Mouse (Mus musculus) lung, adult 2 months (tissue): ENCODE measurements at regions not wholly inside any gene's neighbourhood (a gene's known extent, or its start where the extent isn't known, plus 50 kb on each side); places are given as distances from the start of the nearest gene placed in this dataset.
"Not testable (repeated sequence)": the region's sequence is repeated elsewhere in the genome, so short reads cannot be mapped to it uniquely, and the experiment has no call there.

Experiments used
- DNase-seq: peaks from one replicate; pipeline ENCODE4 v3.0.0; 2022
- H3K4me1 ChIP-seq: fragments of 200-500 bp; 2 replicates; pipeline ENCODE4 v1.6.1; 2011; ENCODE audit warnings: low read length; ENCODE audit not compliant: control insufficient read depth, insufficient read depth
- H3K4me3 ChIP-seq: fragments of 200-500 bp; replicated peaks from 2 replicates; pipeline ENCODE3; 2011; ENCODE audit warnings: low read depth, mild to moderate bottlenecking, control low read depth, low read length; ENCODE audit errors: extremely low read depth
- CTCF ChIP-seq: fragments of 200-500 bp; IDR thresholded peaks from 2 replicates; pipeline ENCODE4 v1.5.1; 2011; ENCODE audit warnings: mild to moderate bottlenecking, low read length, control low read depth; ENCODE audit not compliant: insufficient read depth
- POLR2A ChIP-seq: fragments of 200-500 bp; IDR thresholded peaks from 2 replicates; pipeline ENCODE4 v1.6.1; 2011; ENCODE audit warnings: low read depth, mild to moderate bottlenecking, control low read depth, low read length, borderline replicate concordance; ENCODE audit errors: extremely low read depth
- WGBS: fragments of 180-500 bp; shearing (Covaris S2); methylation state at CpG from one replicate; pipeline ENCODE4 v1.1.7; 2018; 5-methylcytosine and 5-hydroxymethylcytosine counted together

- Histone ChIP-seq H3K4me1 (no peaks in the 10 kb centered on the region), H3K4me3 (no peak overlapping the region)
- WGBS, result 78% methylated on average over 1 of the region's 1 CpGs
- no peak for DNase-seq
- TF ChIP-seq CTCF (no peak), POLR2A (no peak)
Observed at GRCm38 (mm10) chr9:9368731-9369130, 129.8 kb upstream of the Arhgap42 start.

GRCm38 (mm10) chr9:9342456-9343185 is 103.7 kb upstream of the Arhgap42 start:
- no peak for DNase-seq
- Histone ChIP-seq H3K4me1 (no peaks in the 10 kb centered on the region), H3K4me3 (no peak overlapping the region)
- TF ChIP-seq POLR2A (no peak), CTCF (no peak)
- WGBS, result 56% methylated on average over 1 of the region's 1 CpGs

- WGBS, result 73% methylated on average over 1 of the region's 1 CpGs
- DNase-seq, result no peak
- TF ChIP-seq CTCF (no peak), POLR2A (no peak)
- Histone ChIP-seq H3K4me3 (no peak overlapping the region), H3K4me1 (no peaks in the 10 kb centered on the region)
Observed at GRCm38 (mm10) chr9:9318624-9319023, 79.7 kb upstream of the Arhgap42 start.

- DNase-seq, result no peak
- TF ChIP-seq POLR2A (no peak), CTCF (no peak)
- Histone ChIP-seq H3K4me3 (no peak overlapping the region), H3K4me1 (no peaks in the 10 kb centered on the region)
- 88% methylated on average over 4 of the region's 4 CpGs for WGBS
Observed at GRCm38 (mm10) chr9:9316021-9316420, 77.1 kb upstream of the Arhgap42 start.

GRCm38 (mm10) chr9:9312274-9312673 is 73.4 kb upstream of the Arhgap42 start:
- no peaks in the 10 kb centered on the region for H3K4me1 ChIP-seq
- no peak for DNase-seq

GRCm38 (mm10) chr9:9311627-9312265 is 72.8 kb upstream of the Arhgap42 start:
- Histone ChIP-seq H3K4me3 (no peak overlapping the region), H3K4me1 (no peaks in the 10 kb centered on the region)
- no peak for DNase-seq
- 48% methylated on average over 2 of the region's 2 CpGs for WGBS
- TF ChIP-seq POLR2A (no peak), CTCF (no peak)

More at GRCm38 (mm10) chr9:9312274-9312673, 73.4 kb upstream of the Arhgap42 start:
- no peak overlapping the region for H3K4me3 ChIP-seq
- TF ChIP-seq CTCF (no peak), POLR2A (no peak)

- 79% methylated on average over 6 of the region's 6 CpGs for WGBS
- H3K4me3 ChIP-seq, H3K4me1 ChIP-seq: not testable (repeated sequence)
Observed at GRCm38 (mm10) chr9:9311040-9311583, 72.2 kb upstream of the Arhgap42 start.

GRCm38 (mm10) chr9:9290767-9291166 is 51.9 kb upstream of the Arhgap42 start:
- DNase-seq, result no peak
- Histone ChIP-seq H3K4me3 (no peak overlapping the region), H3K4me1 (no peaks in the 10 kb centered on the region)
- TF ChIP-seq CTCF (no peak), POLR2A (no peak)
- 20% methylated on average over 3 of the region's 3 CpGs for WGBS

More at GRCm38 (mm10) chr9:9311040-9311583, 72.2 kb upstream of the Arhgap42 start:
- not testable (repeated sequence) for DNase-seq

- no peak for DNase-seq
- TF ChIP-seq POLR2A (no peak), CTCF (no peak)
- 76% methylated on average over 6 of the region's 6 CpGs for WGBS
Observed at GRCm38 (mm10) chr9:9289570-9289969, 50.7 kb upstream of the Arhgap42 start.

More at GRCm38 (mm10) chr9:9289570-9289969, 50.7 kb upstream of the Arhgap42 start:
- no peak overlapping the region for H3K4me3 ChIP-seq
- no peaks in the 10 kb centered on the region for H3K4me1 ChIP-seq
